Mouse (Mus musculus): ENCODE data around the gene Atxn1. TPM values are rescaled to one million over a fixed set of nuclear protein-coding genes. Genes with fewer than 3 reads are reported as not detected.

The Atxn1 gene
- total RNA-seq, 2 experiments from 2014 or later = 7.2 to 16.8 TPM

GRCm38 (mm10) chr13:45690426-45690825, 274.4 kb downstream of the Atxn1 start:
- no peak for ATAC-seq (replicated peaks; ENCODE audit: poor library complexity)

- no peak for ATAC-seq (replicated peaks; ENCODE audit: poor library complexity)
Observed at GRCm38 (mm10) chr13:45688864-45689263, 275.9 kb downstream of the Atxn1 start.

- no peak for ATAC-seq (replicated peaks; ENCODE audit: poor library complexity)
Observed at GRCm38 (mm10) chr13:45687581-45687980, 277.2 kb downstream of the Atxn1 start.

- no peak for ATAC-seq (replicated peaks; ENCODE audit: poor library complexity)
Observed at GRCm38 (mm10) chr13:45686309-45686582, 278.6 kb downstream of the Atxn1 start.

- ATAC-seq (replicated peaks; ENCODE audit: poor library complexity) = no peak
Observed at GRCm38 (mm10) chr13:45685575-45686308, 279.1 kb downstream of the Atxn1 start.

GRCm38 (mm10) chr13:45684891-45685311, 279.9 kb downstream of the Atxn1 start:
- ATAC-seq (replicated peaks; ENCODE audit: poor library complexity) = no peak

- no peak for ATAC-seq (replicated peaks; ENCODE audit: poor library complexity)
Observed at GRCm38 (mm10) chr13:45683991-45684390, 280.8 kb downstream of the Atxn1 start.

GRCm38 (mm10) chr13:45681196-45681595, 283.6 kb downstream of the Atxn1 start:
- no peak for ATAC-seq (replicated peaks; ENCODE audit: poor library complexity)

- no peak for ATAC-seq (replicated peaks; ENCODE audit: poor library complexity)
Observed at GRCm38 (mm10) chr13:45680651-45681050, 284.2 kb downstream of the Atxn1 start.

- ATAC-seq (replicated peaks; ENCODE audit: poor library complexity) = no peak
Observed at GRCm38 (mm10) chr13:45679096-45679495, 285.7 kb downstream of the Atxn1 start.

GRCm38 (mm10) chr13:45672628-45673027, 292.2 kb downstream of the Atxn1 start:
- peak; percentile 46; the same call in 1 of the 2 replicates for ATAC-seq (replicated peaks; ENCODE audit: poor library complexity)

GRCm38 (mm10) chr13:45669969-45670368, 294.8 kb downstream of the Atxn1 start:
- ATAC-seq (replicated peaks; ENCODE audit: poor library complexity) = no peak

- ATAC-seq (replicated peaks; ENCODE audit: poor library complexity) = no peak
Observed at GRCm38 (mm10) chr13:45662852-45663251, 302.0 kb downstream of the Atxn1 start.

GRCm38 (mm10) chr13:45662216-45662615, 302.6 kb downstream of the Atxn1 start:
- no peak for ATAC-seq (replicated peaks; ENCODE audit: poor library complexity)

- ATAC-seq (replicated peaks; ENCODE audit: poor library complexity) = no peak
Observed at GRCm38 (mm10) chr13:45661283-45662185, 303.3 kb downstream of the Atxn1 start.

- ATAC-seq (replicated peaks; ENCODE audit: poor library complexity) = no peak
Observed at GRCm38 (mm10) chr13:45659813-45660212, 305.0 kb downstream of the Atxn1 start.

- ATAC-seq (replicated peaks; ENCODE audit: poor library complexity) = no peak
Observed at GRCm38 (mm10) chr13:45658343-45658742, 306.5 kb downstream of the Atxn1 start.

GRCm38 (mm10) chr13:45657176-45657575, 307.6 kb downstream of the Atxn1 start:
- no peak for ATAC-seq (replicated peaks; ENCODE audit: poor library complexity)

- ATAC-seq (replicated peaks; ENCODE audit: poor library complexity) = no peak
Observed at GRCm38 (mm10) chr13:45651652-45652241, 313.1 kb downstream of the Atxn1 start.

- ATAC-seq (replicated peaks; ENCODE audit: poor library complexity) = no peak
Observed at GRCm38 (mm10) chr13:45649197-45649812, 315.5 kb downstream of the Atxn1 start.

- ATAC-seq (replicated peaks; ENCODE audit: poor library complexity) = peak; percentile 48; the same call in 1 of the 2 replicates
Observed at GRCm38 (mm10) chr13:45643780-45644395, 320.9 kb downstream of the Atxn1 start.

Data from megakaryocyte progenitor cell, adult 5-6 weeks (primary cell).